ENCODE assay signal across 11 mouse cellular contexts in genomic region chr7:144316797-144317196, GRCm38 (mm10).
A peak's percentile ranks its signal among the peaks of the same experiment; 100 is the strongest.
DNase-seq lines count a peak whose midpoint lies in the region; ATAC-seq and TF ChIP-seq lines count a peak whose summit lies in the region.
"Had no signal": no experiment of that assay in that cellular context is flagged by ENCODE, and none has a peak within 500 bp of the region (broad histone marks: within the 10 kb centered on the region; RNA-seq: fewer than 3 reads in every experiment).

No protein-coding gene starts in this region.

- peak; percentile 56 for DNase-seq in embryo, embryonic 11 days
- DNase-seq in frontal cortex, postnatal 25 days (ENCODE audit: low spot score in 2 of 2) = peak; percentile 23 to 57
- peak; percentile 47 to 83 for DNase-seq in left cerebral cortex, adult 9 months (ENCODE audit: low spot score in 2 of 2)
- no peak for DNase-seq in liver, embryonic 11.5 days (ENCODE audit: low spot score)
- DNase-seq in MN1 (ENCODE audit: low spot score) = no peak
- DNase-seq in heart, postnatal 4 days = no peak
- DNase-seq: kidney, adult 9 months had no signal

- 14% methylated on average over 10 of the region's 10 CpGs for WGBS in olfactory bulb, adult 2 months
- 57% methylated on average over 10 of the region's 10 CpGs for whole genome bisulfite sequencing in liver, embryonic 11.5 days

- no peak overlapping the region for H3K4me3 ChIP-seq in olfactory bulb, adult 2 months (ENCODE audit: insufficient read depth, low read depth, low read length)
- no peak overlapping the region for H3K4me3 ChIP-seq in liver, embryonic 11.5 days (ENCODE audit: low read depth, low read length)
- H3K4me3 ChIP-seq: stomach, embryonic 15.5 days had no signal

- H3K27ac ChIP-seq in olfactory bulb, adult 2 months (ENCODE audit: insufficient read depth, low read depth, low read length) = peak overlapping the region; percentile 25
- H3K27ac ChIP-seq in liver, embryonic 11.5 days (ENCODE audit: low read depth, low read length) = no peak overlapping the region
- H3K27ac ChIP-seq: stomach, embryonic 15.5 days had no signal

- H3K27me3 ChIP-seq in liver, embryonic 11.5 days (replicated peaks; ENCODE audit: control insufficient read depth, insufficient read depth, low read length) = no peaks in the 10 kb centered on the region
- H3K27me3 ChIP-seq: stomach, embryonic 15.5 days had no signal

- H3K4me1 ChIP-seq in olfactory bulb, adult 2 months (ENCODE audit: control insufficient read depth, insufficient read depth, low read length) = peaks cover 37% of the 10 kb centered on the region
- H3K4me1 ChIP-seq in liver, embryonic 11.5 days (replicated peaks; ENCODE audit: control insufficient read depth, insufficient read depth, low read length) = no peaks in the 10 kb centered on the region
- H3K4me1 ChIP-seq: stomach, embryonic 15.5 days had no signal

- no peak for TF ChIP-seq POLR2A in olfactory bulb, adult 2 months (IDR thresholded peaks at IDR 0.05; ENCODE audit: insufficient read depth, low read depth, low read length)

- ATAC-seq in liver, embryonic 11.5 days (replicated peaks; ENCODE audit: low FRiP score) = no peak
- ATAC-seq in megakaryocyte-erythroid progenitor cell, adult 5-6 weeks (replicated peaks; ENCODE audit: low FRiP score, low TSS enrichment, poor library complexity, severe bottlenecking) = no peak
- ATAC-seq: lung, postnatal 0 days had no signal

- no peak overlapping the region for H3K9ac ChIP-seq in liver, embryonic 11.5 days (ENCODE audit: low read depth, low read length)
- H3K9ac ChIP-seq: stomach, embryonic 15.5 days had no signal

- H3K9me3 ChIP-seq in liver, embryonic 11.5 days (ENCODE audit: control insufficient read depth, low read length) = no peaks in the 10 kb centered on the region
- H3K9me3 ChIP-seq: stomach, embryonic 15.5 days had no signal

- no peak overlapping the region for H3K4me2 ChIP-seq in liver, embryonic 11.5 days
- H3K4me2 ChIP-seq: stomach, embryonic 15.5 days had no signal

- no peaks in the 10 kb centered on the region for H3K36me3 ChIP-seq in liver, embryonic 11.5 days (ENCODE audit: control insufficient read depth, insufficient read depth, low read length)
- H3K36me3 ChIP-seq: stomach, embryonic 15.5 days had no signal

- TF ChIP-seq CTCF in olfactory bulb, adult 2 months (IDR thresholded peaks at IDR 0.05; ENCODE audit: insufficient read depth, low read depth, low read length) = no peak

Comparison
In these comparisons a context has a peak if more than half of its experiments do, and no peak if none do; other contexts are left out.
1. DNase-seq: peak in embryo, embryonic 11 days (single experiment), frontal cortex, postnatal 25 days (2 of 2) and left cerebral cortex, adult 9 months (2 of 2); none in liver, embryonic 11.5 days (single experiment), MN1 (single experiment) and heart, postnatal 4 days (single experiment).